Mouse (Mus musculus) bone marrow, adult 2 months (tissue): ENCODE measurements at regions not wholly inside any gene's neighbourhood (a gene's known extent, or its start where the extent isn't known, plus 50 kb on each side); places are given as distances from the start of the nearest gene placed in this dataset.

Experiments used
- CTCF ChIP-seq: fragments of 200-500 bp; IDR thresholded peaks from 2 replicates; pipeline ENCODE4 v1.5.1; 2011; ENCODE audit warnings: low read length, control low read depth; ENCODE audit not compliant: control insufficient read depth, insufficient read depth
- POLR2A ChIP-seq: fragments of 200-500 bp; IDR thresholded peaks from 2 replicates; pipeline ENCODE4 v1.6.1; 2011; ENCODE audit warnings: low read depth, mild to moderate bottlenecking, control low read depth, low read length, borderline replicate concordance; ENCODE audit not compliant: control insufficient read depth

DNA sequence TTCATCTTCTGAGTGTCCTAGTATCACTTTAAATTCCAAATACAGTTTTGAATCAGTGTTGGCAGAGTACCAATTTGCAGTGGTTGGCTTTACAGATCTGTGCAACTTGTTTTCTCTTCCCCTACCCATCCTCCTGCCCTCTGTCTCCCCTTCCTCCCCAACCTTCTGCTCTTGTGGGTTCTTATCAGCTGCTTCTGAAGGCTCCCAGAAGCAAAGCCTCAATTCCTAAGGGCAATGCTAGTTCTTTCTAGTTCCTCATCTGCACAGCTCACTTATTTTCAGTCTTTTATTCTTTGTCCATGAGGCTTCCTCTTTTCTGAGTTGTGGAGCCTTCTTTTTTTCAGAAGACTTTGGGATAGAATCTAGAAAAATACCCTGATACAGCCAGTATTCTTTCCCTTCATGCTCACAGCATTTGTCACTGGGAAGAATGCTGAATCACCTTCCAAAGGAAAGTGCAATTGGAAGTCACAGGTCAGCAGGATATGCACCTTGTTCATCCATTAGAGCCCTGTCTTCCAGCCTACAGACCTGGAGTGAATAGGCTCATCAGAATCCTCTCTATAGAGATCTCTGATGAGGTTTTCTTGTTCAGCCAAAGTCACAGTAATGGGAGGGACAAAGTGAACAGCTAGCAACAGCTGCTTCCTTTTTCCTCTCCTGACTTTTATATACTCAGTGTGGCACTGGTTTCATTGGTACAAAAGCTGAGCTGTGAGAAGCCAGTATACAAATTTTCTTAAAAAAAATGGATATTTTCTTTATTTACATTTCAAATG is 1357.9 kb downstream of the Slc22a22 start:
- TF ChIP-seq CTCF (no peak), POLR2A (no peak)
